Mouse (Mus musculus): ENCODE measurements around the gene Clasp2. TPM values are rescaled to one million over a fixed set of nuclear protein-coding genes. Genes with fewer than 3 reads are reported as not detected.

Clasp2 gene
- polyA plus RNA-seq, 1 experiment, result 5.8 TPM

- H3K27me3 ChIP-seq (ENCODE audit: control insufficient read depth, insufficient read depth, low read length), result no peaks in the 10 kb centered on the region
- no peak overlapping the region for H3K4me3 ChIP-seq (ENCODE audit: control insufficient read depth, low read depth, low read length)
- no peaks in the 10 kb centered on the region for H3K36me3 ChIP-seq (ENCODE audit: control insufficient read depth, insufficient read depth, low read length)
- H3K4me1 ChIP-seq (ENCODE audit: control insufficient read depth, insufficient read depth, low read length), result no peaks in the 10 kb centered on the region
- TF ChIP-seq POLR2A (IDR thresholded peaks at IDR 0.05; ENCODE audit: control insufficient read depth, low read depth, low read length) (no peak), CTCF (IDR thresholded peaks at IDR 0.05; ENCODE audit: control insufficient read depth, insufficient read depth, insufficient replicate concordance, low read depth, low read length) (no peak)
- H3K27ac ChIP-seq (ENCODE audit: control insufficient read depth, insufficient read depth, low read depth, low read length), result no peak overlapping the region
Measured at GRCm38 (mm10) chr9:113800671-113801070, 59.4 kb downstream of the Clasp2 start.

GRCm38 (mm10) chr9:113802734-113803133 lies 61.5 kb downstream of the Clasp2 start:
- Histone ChIP-seq H3K27me3 (ENCODE audit: control insufficient read depth, insufficient read depth, low read length) (no peaks in the 10 kb centered on the region), H3K27ac (ENCODE audit: control insufficient read depth, insufficient read depth, low read depth, low read length) (no peak overlapping the region), H3K4me3 (ENCODE audit: control insufficient read depth, low read depth, low read length) (no peak overlapping the region), H3K4me1 (ENCODE audit: control insufficient read depth, insufficient read depth, low read length) (no peaks in the 10 kb centered on the region), H3K36me3 (ENCODE audit: control insufficient read depth, insufficient read depth, low read length) (no peaks in the 10 kb centered on the region)
- TF ChIP-seq CTCF (IDR thresholded peaks at IDR 0.05; ENCODE audit: control insufficient read depth, insufficient read depth, insufficient replicate concordance, low read depth, low read length) (no peak), POLR2A (IDR thresholded peaks at IDR 0.05; ENCODE audit: control insufficient read depth, low read depth, low read length) (no peak)

GRCm38 (mm10) chr9:113803751-113804150 lies 62.5 kb downstream of the Clasp2 start:
- Histone ChIP-seq H3K36me3 (ENCODE audit: control insufficient read depth, insufficient read depth, low read length) (no peaks in the 10 kb centered on the region), H3K4me3 (ENCODE audit: control insufficient read depth, low read depth, low read length) (no peak overlapping the region), H3K27ac (ENCODE audit: control insufficient read depth, insufficient read depth, low read depth, low read length) (no peak overlapping the region), H3K27me3 (ENCODE audit: control insufficient read depth, insufficient read depth, low read length) (no peaks in the 10 kb centered on the region), H3K4me1 (ENCODE audit: control insufficient read depth, insufficient read depth, low read length) (no peaks in the 10 kb centered on the region)
- TF ChIP-seq POLR2A (IDR thresholded peaks at IDR 0.05; ENCODE audit: control insufficient read depth, low read depth, low read length), result no peak
- TF ChIP-seq CTCF (IDR thresholded peaks at IDR 0.05; ENCODE audit: control insufficient read depth, insufficient read depth, insufficient replicate concordance, low read depth, low read length), result no peak

GRCm38 (mm10) chr9:113805359-113805758 lies 64.1 kb downstream of the Clasp2 start:
- no peaks in the 10 kb centered on the region for H3K36me3 ChIP-seq (ENCODE audit: control insufficient read depth, insufficient read depth, low read length)
- TF ChIP-seq CTCF (IDR thresholded peaks at IDR 0.05; ENCODE audit: control insufficient read depth, insufficient read depth, insufficient replicate concordance, low read depth, low read length) (no peak), POLR2A (IDR thresholded peaks at IDR 0.05; ENCODE audit: control insufficient read depth, low read depth, low read length) (no peak)
- H3K27ac ChIP-seq (ENCODE audit: control insufficient read depth, insufficient read depth, low read depth, low read length), result no peak overlapping the region

GRCm38 (mm10) chr9:113811327-113811726 lies 70.1 kb downstream of the Clasp2 start:
- Histone ChIP-seq H3K27me3 (ENCODE audit: control insufficient read depth, insufficient read depth, low read length) (no peaks in the 10 kb centered on the region), H3K36me3 (ENCODE audit: control insufficient read depth, insufficient read depth, low read length) (no peaks in the 10 kb centered on the region), H3K4me1 (ENCODE audit: control insufficient read depth, insufficient read depth, low read length) (no peaks in the 10 kb centered on the region), H3K4me3 (ENCODE audit: control insufficient read depth, low read depth, low read length) (no peak overlapping the region), H3K27ac (ENCODE audit: control insufficient read depth, insufficient read depth, low read depth, low read length) (no peak overlapping the region)
- no peak for TF ChIP-seq POLR2A (IDR thresholded peaks at IDR 0.05; ENCODE audit: control insufficient read depth, low read depth, low read length)
- TF ChIP-seq CTCF (IDR thresholded peaks at IDR 0.05; ENCODE audit: control insufficient read depth, insufficient read depth, insufficient replicate concordance, low read depth, low read length), result no peak

More at GRCm38 (mm10) chr9:113805359-113805758, 64.1 kb downstream of the Clasp2 start:
- Histone ChIP-seq H3K4me3 (ENCODE audit: control insufficient read depth, low read depth, low read length) (no peak overlapping the region), H3K4me1 (ENCODE audit: control insufficient read depth, insufficient read depth, low read length) (no peaks in the 10 kb centered on the region), H3K27me3 (ENCODE audit: control insufficient read depth, insufficient read depth, low read length) (no peaks in the 10 kb centered on the region)

- no peak overlapping the region for H3K4me3 ChIP-seq (ENCODE audit: control insufficient read depth, low read depth, low read length)
- no peaks in the 10 kb centered on the region for H3K27me3 ChIP-seq (ENCODE audit: control insufficient read depth, insufficient read depth, low read length)
- no peak overlapping the region for H3K27ac ChIP-seq (ENCODE audit: control insufficient read depth, insufficient read depth, low read depth, low read length)
- TF ChIP-seq POLR2A (IDR thresholded peaks at IDR 0.05; ENCODE audit: control insufficient read depth, low read depth, low read length), result no peak
- no peak for TF ChIP-seq CTCF (IDR thresholded peaks at IDR 0.05; ENCODE audit: control insufficient read depth, insufficient read depth, insufficient replicate concordance, low read depth, low read length)
- no peaks in the 10 kb centered on the region for H3K4me1 ChIP-seq (ENCODE audit: control insufficient read depth, insufficient read depth, low read length)
- no peaks in the 10 kb centered on the region for H3K36me3 ChIP-seq (ENCODE audit: control insufficient read depth, insufficient read depth, low read length)
Measured at GRCm38 (mm10) chr9:113811957-113812670, 70.8 kb downstream of the Clasp2 start.

- Histone ChIP-seq H3K4me3 (ENCODE audit: control insufficient read depth, low read depth, low read length) (no peak overlapping the region), H3K4me1 (ENCODE audit: control insufficient read depth, insufficient read depth, low read length) (no peaks in the 10 kb centered on the region), H3K27ac (ENCODE audit: control insufficient read depth, insufficient read depth, low read depth, low read length) (no peak overlapping the region), H3K27me3 (ENCODE audit: control insufficient read depth, insufficient read depth, low read length) (no peaks in the 10 kb centered on the region), H3K36me3 (ENCODE audit: control insufficient read depth, insufficient read depth, low read length) (no peaks in the 10 kb centered on the region)
- TF ChIP-seq CTCF (IDR thresholded peaks at IDR 0.05; ENCODE audit: control insufficient read depth, insufficient read depth, insufficient replicate concordance, low read depth, low read length), result no peak
- TF ChIP-seq POLR2A (IDR thresholded peaks at IDR 0.05; ENCODE audit: control insufficient read depth, low read depth, low read length), result no peak
Measured at GRCm38 (mm10) chr9:113812671-113813001, 71.4 kb downstream of the Clasp2 start.

Data from testis, adult 2 months (tissue).